In the genomic region with DNA sequence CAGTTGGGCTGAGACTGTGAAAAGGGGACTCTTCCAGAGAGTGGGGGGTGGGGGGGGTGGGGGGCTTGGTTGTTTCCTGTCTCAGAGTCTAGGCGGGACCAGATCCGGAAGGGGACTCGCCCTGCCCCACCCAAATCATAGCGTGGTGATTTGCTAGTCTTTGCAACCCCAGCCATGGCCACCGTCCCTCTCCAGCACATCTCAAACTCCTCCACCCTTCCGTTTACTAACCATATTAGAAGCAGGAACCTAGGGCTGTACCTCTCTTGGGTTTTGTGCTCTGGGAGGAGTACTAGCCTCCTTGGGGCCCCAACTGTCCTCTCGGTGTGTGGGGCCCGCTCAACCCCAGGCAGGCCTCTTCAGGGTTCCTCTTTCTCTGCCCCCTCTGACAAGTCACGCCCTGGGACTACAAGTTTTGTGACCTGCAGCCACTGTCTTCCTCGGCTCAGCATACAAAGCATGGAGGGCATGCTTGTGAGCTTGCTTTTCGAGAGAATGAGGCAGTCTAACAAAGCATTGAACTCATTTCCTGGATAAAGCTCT, we compare ENCODE assay signal across 11 mouse cellular contexts. TPM values are rescaled to one million over a fixed set of nuclear protein-coding genes. Genes with fewer than 3 reads are reported as not detected.
DNase-seq lines count a peak whose midpoint lies in the region; ATAC-seq and TF ChIP-seq lines count a peak whose summit lies in the region.
"Had no signal": no experiment of that assay in that cellular context is flagged by ENCODE, and none has a peak within 500 bp of the region (broad histone marks: within the 10 kb centered on the region; RNA-seq: fewer than 3 reads in every experiment).

No protein-coding gene starts in this region.

- H3K9ac ChIP-seq in liver, embryonic 12.5 days = no peak overlapping the region
- H3K9ac ChIP-seq: hindbrain, embryonic 12.5 days had no signal

- peak overlapping the region; percentile 42 for H3K4me2 ChIP-seq in liver, embryonic 12.5 days
- H3K4me2 ChIP-seq: hindbrain, embryonic 12.5 days had no signal

- ATAC-seq in G1E (ENCODE audit: extremely low read depth, insufficient number of reproducible peaks, low FRiP score, poor library complexity, severe bottlenecking) = peak; percentile 81
- peak; percentile 39; the same call in 1 of the 2 replicates for ATAC-seq in liver, embryonic 12.5 days
- ATAC-seq in erythroid progenitor cell, adult 5-6 weeks (replicated peaks; ENCODE audit: low FRiP score, poor library complexity, severe bottlenecking) = no peak

- TF ChIP-seq POLR2A in spleen, adult 2 months (IDR thresholded peaks at IDR 0.05; ENCODE audit: low read depth, low read length) = no peak; the same call in 1 of the 2 replicates

- H3K27me3 ChIP-seq in G1E (ENCODE audit: insufficient read depth, low read length) = no peaks in the 10 kb centered on the region; the same call in 1 of the 2 replicates
- H3K27me3 ChIP-seq in liver, embryonic 12.5 days (replicated peaks) = peaks cover 5% of the 10 kb centered on the region; the same call in 1 of the 2 replicates
- no peaks in the 10 kb centered on the region for H3K27me3 ChIP-seq in spleen, adult 2 months (ENCODE audit: control insufficient read depth, insufficient read depth, low read length)
- H3K27me3 ChIP-seq: hindbrain, embryonic 12.5 days had no signal

- peak overlapping the region; percentile 65; the same call in 1 of the 2 replicates for H3K27ac ChIP-seq in liver, embryonic 12.5 days
- peak overlapping the region; percentile 83 for H3K27ac ChIP-seq in spleen, adult 2 months (ENCODE audit: insufficient read depth, low read length)
- H3K27ac ChIP-seq: hindbrain, embryonic 12.5 days; left cerebral cortex, adult 2 months had no signal

- no peak for TF ChIP-seq CTCF in G1E (IDR thresholded peaks at IDR 0.05; ENCODE audit: low read depth, low read length)
- TF ChIP-seq CTCF in spleen, adult 2 months (IDR thresholded peaks at IDR 0.05; ENCODE audit: extremely low read depth, insufficient read depth, insufficient read length, insufficient replicate concordance) = no peak

- H3K36me3 ChIP-seq in G1E (replicated peaks) = peaks cover 57% of the 10 kb centered on the region
- H3K36me3 ChIP-seq in liver, embryonic 12.5 days = peaks cover 16% of the 10 kb centered on the region
- peaks cover 33% of the 10 kb centered on the region for H3K36me3 ChIP-seq in spleen, adult 2 months (ENCODE audit: control insufficient read depth, insufficient read depth, low read length)

- H3K4me1 ChIP-seq in G1E (ENCODE audit: insufficient read depth, low read depth, low read length) = peaks cover 74% of the 10 kb centered on the region
- peaks cover 28% of the 10 kb centered on the region for H3K4me1 ChIP-seq in liver, embryonic 12.5 days
- peaks cover 16% of the 10 kb centered on the region; the same call in 1 of the 2 replicates for H3K4me1 ChIP-seq in spleen, adult 2 months (ENCODE audit: control insufficient read depth, insufficient read depth, insufficient read length)

- H3K9me3 ChIP-seq in G1E (replicated peaks) = no peaks in the 10 kb centered on the region
- H3K9me3 ChIP-seq in liver, embryonic 12.5 days (replicated peaks) = no peaks in the 10 kb centered on the region
- H3K9me3 ChIP-seq: hindbrain, embryonic 12.5 days had no signal

- peak overlapping the region; percentile 73 for H3K4me3 ChIP-seq in G1E (ENCODE audit: low read depth, low read length)
- peak overlapping the region; percentile 16 for H3K4me3 ChIP-seq in liver, embryonic 12.5 days
- peak overlapping the region; percentile 65 for H3K4me3 ChIP-seq in spleen, adult 2 months (ENCODE audit: extremely low read depth, insufficient read depth, insufficient read length)
- H3K4me3 ChIP-seq: hindbrain, embryonic 12.5 days; left cerebral cortex, adult 2 months; myocyte had no signal

- WGBS in liver, embryonic 12.5 days (ENCODE audit: insufficient replicate concordance) = 9% methylated on average over 11 of the region's 11 CpGs
- 6% methylated on average over 11 of the region's 11 CpGs for WGBS in spleen, adult 2 months

- peak; percentile 61 for DNase-seq in CD4-positive, CD25-positive, alpha-beta regulatory T cell, adult 2 months (ENCODE audit: low read depth, low spot score)
- peak; percentile 84 for DNase-seq in G1E (ENCODE audit: low spot score)
- peak in 1 of 2 experiments; percentile 61 for DNase-seq in spleen, adult 2 months (ENCODE audit: low read depth in 1 of 2, low spot score in 2 of 2)
- DNase-seq in neural tube, embryonic 10.5 days (ENCODE audit: extremely low spot score, low spot score) = no peak
- DNase-seq in Muller cell, postnatal 12 days (ENCODE audit: inconsistent ontology term) = no peak
- DNase-seq: adrenal gland, adult 8-10 months had no signal

RNA-seq across cellular contexts. Expression of a gene that starts 1.2 kb away (rescaled TPM):
- total RNA-seq in G1E (2014; fragmentation: Nextera tagmentation) = 48.5 and 56.5 TPM in 2 replicates
- 69.2 and 74.5 TPM in 2 replicates for total RNA-seq in G1E (2017)
- polyA plus RNA-seq in G1E (2012) = 71.8 and 78.8 TPM in 2 replicates
- polyA plus RNA-seq in liver, embryonic 12.5 days (2016; fragmentation: Nextera tagmentation; extraction: Ambion mirVana) = 5.8 and 6.2 TPM in 2 replicates
- polyA plus RNA-seq in spleen, adult 2 months (2012; rRNA removed) = 187 and 218 TPM in 2 replicates
- total RNA-seq in erythroid progenitor cell, adult 5-6 weeks (2015; ENCODE audit: low replicate concordance) = 6.3 and 16.6 TPM in 2 replicates
- total RNA-seq in erythroid progenitor cell, adult 5-6 weeks (2017; ENCODE audit: low replicate concordance) = 6.3 and 14.6 TPM in 2 replicates

RNA-seq across cellular contexts. Expression of a gene that starts 27.1 kb away (rescaled TPM):
- total RNA-seq in G1E (2014; fragmentation: Nextera tagmentation) (16.8 and 22.5 TPM in 2 replicates), G1E (2017) (32.1 and 43.5 TPM in 2 replicates)
- polyA plus RNA-seq in G1E (2012) = 34.9 and 37.3 TPM in 2 replicates
- polyA plus RNA-seq in liver, embryonic 12.5 days (2016; fragmentation: Nextera tagmentation; extraction: Ambion mirVana) = 57.9 and 60.0 TPM in 2 replicates
- polyA plus RNA-seq in spleen, adult 2 months (2012; rRNA removed) = 233 and 234 TPM in 2 replicates
- total RNA-seq in erythroid progenitor cell, adult 5-6 weeks (2015; ENCODE audit: low replicate concordance) = 18.7 and 30.6 TPM in 2 replicates
- 9.8 and 31.8 TPM in 2 replicates for total RNA-seq in erythroid progenitor cell, adult 5-6 weeks (2017; ENCODE audit: low replicate concordance)

RNA-seq across cellular contexts. Expression of a gene that starts 43.8 kb away (rescaled TPM):
- total RNA-seq in G1E (2014; fragmentation: Nextera tagmentation) = 38.2 and 43.9 TPM in 2 replicates
- total RNA-seq in G1E (2017) = 32.0 and 34.5 TPM in 2 replicates
- polyA plus RNA-seq in G1E (2012) = 7.8 and 8.9 TPM in 2 replicates
- 11.2 and 11.6 TPM in 2 replicates for polyA plus RNA-seq in liver, embryonic 12.5 days (2016; fragmentation: Nextera tagmentation; extraction: Ambion mirVana)
- polyA plus RNA-seq in spleen, adult 2 months (2012; rRNA removed) = 6.3 and 8.7 TPM in 2 replicates
- 40.7 and 50.7 TPM in 2 replicates for total RNA-seq in erythroid progenitor cell, adult 5-6 weeks (2015; ENCODE audit: low replicate concordance)
- total RNA-seq in erythroid progenitor cell, adult 5-6 weeks (2017; ENCODE audit: low replicate concordance) = 41.3 and 43.5 TPM in 2 replicates

Comparison
In these comparisons a context has a peak if more than half of its experiments do, and no peak if none do; other contexts are left out.
1. DNase-seq: peak in CD4-positive, CD25-positive, alpha-beta regulatory T cell, adult 2 months (single experiment) and G1E (single experiment); none in neural tube, embryonic 10.5 days (single experiment) and Muller cell, postnatal 12 days (single experiment).
2. H3K4me3 ChIP-seq: peak in every context shown above with its lines; median percentile 73 in G1E; 65 in spleen, adult 2 months; 16 in liver, embryonic 12.5 days.
3. RNA of a gene that starts 1.2 kb away (polyA plus RNA-seq): 187 to 218 TPM in spleen, adult 2 months and 71.8 to 78.8 TPM in G1E; 5.8 to 6.2 TPM in liver, embryonic 12.5 days; every median in the first group is over 10 times any median in the second.